Mouse (Mus musculus): ENCODE measurements around the gene Dedd. TPM values are rescaled to one million over a fixed set of nuclear protein-coding genes. Genes with fewer than 3 reads are reported as not detected.

Gene Dedd
- total RNA-seq, 2 experiments from 2014 or later = 26.6 to 31.1 TPM

- no peak for DNase-seq
- intact Hi-C loops (cut with DNase I) = no loop called here
Observed at GRCm38 (mm10) chr1:171390101-171390500, 61.2 kb downstream of the Dedd start.

Other genes starting within 250 kb of the Dedd start
- under 1 TPM; 0.54 to 0.91 TPM for gene Cfap126, start 215.2 kb upstream of the Dedd start, total RNA-seq (2021)
- 100 to 1,000 TPM; 691 to 738 TPM for gene Sdhc, start 178.5 kb upstream of the Dedd start, total RNA-seq (2021)
- gene Mpz, start 178.4 kb upstream of the Dedd start, total RNA-seq (2021) = 100 to 1,000 TPM in 1 of 2 experiments, 10 to 100 TPM in 1; 33.1 to 105 TPM
- 10 to 100 TPM; 48.8 to 49.5 TPM for gene Pcp4l1, start 132.9 kb upstream of the Dedd start, total RNA-seq (2021)
- not detected for gene Nr1i3, start 115.2 kb upstream of the Dedd start, total RNA-seq (2021)
- gene Tomm40l, start 106.6 kb upstream of the Dedd start, total RNA-seq (2021) = 10 to 100 TPM; 52.0 to 54.8 TPM
- gene Apoa2, start 104.1 kb upstream of the Dedd start, total RNA-seq (2021) = 1 to 10 TPM in 1 of 2 experiments, not detected in 1; 1.7 TPM
- 1 to 10 TPM; 2.5 to 4.9 TPM for gene Fcer1g, start 94.8 kb upstream of the Dedd start, total RNA-seq (2021)
- gene Adamts4, start 78.7 kb upstream of the Dedd start, total RNA-seq (2021) = under 1 TPM; 0.28 to 0.54 TPM
- 100 to 1,000 TPM; 874 to 989 TPM for gene Ndufs2, start 77.8 kb upstream of the Dedd start, total RNA-seq (2021)
- 10 to 100 TPM in 1 of 2 experiments, 1 to 10 TPM in 1; 9.6 to 10.5 TPM for gene B4galt3, start 58.8 kb upstream of the Dedd start, total RNA-seq (2021)
- 1 to 10 TPM; 8.7 TPM for gene Ppox, start 48.0 kb upstream of the Dedd start, total RNA-seq (2021)
- gene Usp21, start 41.2 kb upstream of the Dedd start, total RNA-seq (2021) = 10 to 100 TPM; 13.5 to 13.8 TPM
- gene Ufc1, start 34.1 kb upstream of the Dedd start, total RNA-seq (2021) = 10 to 100 TPM; 80.9 to 82.2 TPM
- gene Nit1, start 16.5 kb downstream of the Dedd start, total RNA-seq (2021) = 10 to 100 TPM; 23.2 to 23.9 TPM
- gene Pfdn2, start 16.5 kb downstream of the Dedd start, total RNA-seq (2021) = 10 to 100 TPM; 85.7 to 91.7 TPM
- not detected for gene Klhdc9, start 31.7 kb downstream of the Dedd start, total RNA-seq (2021)
- under 1 TPM in 1 of 2 experiments, not detected in 1; 0.07 TPM for gene Nectin4, start 41.0 kb downstream of the Dedd start, total RNA-seq (2021)
- under 1 TPM; 0.94 to 0.99 TPM for gene Arhgap30, start 59.8 kb downstream of the Dedd start, total RNA-seq (2021)
- gene Usf1, start 82.2 kb downstream of the Dedd start, total RNA-seq (2021) = 10 to 100 TPM; 25.7 to 27.7 TPM
- gene Tstd1, start 89.7 kb downstream of the Dedd start, total RNA-seq (2021) = under 1 TPM in 1 of 2 experiments, not detected in 1; 0.69 TPM
- 1 to 10 TPM; 4.9 to 5.4 TPM for gene F11r, start 108.4 kb downstream of the Dedd start, total RNA-seq (2021)
- gene Alyref2, start 174.3 kb downstream of the Dedd start, total RNA-seq (2021) = 1 to 10 TPM in 1 of 2 experiments, under 1 TPM in 1; 0.79 to 1.2 TPM
- not detected for gene Itln1, start 206.1 kb downstream of the Dedd start, total RNA-seq (2021)
- gene Cd244a, start 230.0 kb downstream of the Dedd start, total RNA-seq (2021) = not detected

Data from gastrocnemius, postnatal 36 days (tissue).